Mouse (Mus musculus): ENCODE results near the gene Tyrobp. TPM values are rescaled to one million over a fixed set of nuclear protein-coding genes. Genes with fewer than 3 reads are reported as not detected.

Tyrobp gene
- total and polyA plus RNA-seq, 2 experiments from 2014 or later = 15.2 to 30.4 TPM

DNA sequence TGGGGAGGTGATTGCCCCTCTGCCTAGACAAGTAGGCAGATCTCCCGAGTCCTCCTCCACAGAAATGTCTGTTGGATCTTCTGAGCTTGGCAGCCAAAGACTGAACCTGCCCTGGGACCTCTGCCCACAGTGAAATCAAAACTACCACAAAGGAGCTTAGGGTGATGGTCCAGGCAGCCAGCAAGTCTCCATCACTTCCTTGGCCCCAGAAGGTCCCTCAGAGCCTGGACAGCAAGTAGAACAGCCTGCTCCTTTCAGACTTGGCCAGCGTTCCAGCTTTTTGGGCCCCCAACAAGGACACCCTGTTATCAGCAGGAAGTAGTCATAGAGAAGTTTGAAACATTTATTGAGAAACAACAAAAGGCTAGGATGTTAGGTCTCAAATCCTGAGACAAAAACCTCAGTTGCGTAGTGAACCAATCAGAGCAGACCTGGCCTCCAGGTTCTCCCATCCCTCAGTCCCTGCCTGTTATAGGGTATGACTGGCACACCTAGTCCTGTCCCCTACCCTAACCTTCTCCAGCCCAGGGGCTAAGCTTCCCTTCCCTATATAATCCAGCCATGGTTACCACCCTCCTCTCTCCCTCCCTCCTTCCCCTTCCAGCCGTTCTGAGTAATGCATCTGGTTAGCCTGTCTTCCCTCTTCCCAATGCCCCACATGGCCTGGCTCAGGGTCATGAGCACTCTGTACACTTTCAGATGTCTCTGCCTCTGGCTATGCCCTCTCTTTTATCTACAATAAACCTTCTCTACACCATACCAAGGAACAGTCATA, 20.6 kb upstream of the Tyrobp start:
- Histone ChIP-seq H3K4me3 (ENCODE audit: low read depth, low read length) (no peak overlapping the region), H3K4me2 (ENCODE audit: low read depth, low read length) (no peak overlapping the region), H3K9me3 (replicated peaks; ENCODE audit: control insufficient read depth, low read length) (no peaks in the 10 kb centered on the region), H3K36me3 (replicated peaks; ENCODE audit: control insufficient read depth, insufficient read depth, low read length) (no peaks in the 10 kb centered on the region), H3K27ac (ENCODE audit: low read depth) (peak overlapping the region; percentile 82; the same call in 1 of the 2 replicates), H3K27me3 (ENCODE audit: control insufficient read depth, insufficient read depth, low read length) (no peaks in the 10 kb centered on the region), H3K9ac (replicated peaks; ENCODE audit: low read depth, low read length) (no peak overlapping the region), H3K4me1 (ENCODE audit: control insufficient read depth, insufficient read depth) (no peaks in the 10 kb centered on the region)
- no peak for TF ChIP-seq CTCF (IDR thresholded peaks at IDR 0.05; ENCODE audit: low read depth)
- no peak for TF ChIP-seq EP300 (IDR thresholded peaks at IDR 0.05; ENCODE audit: low read depth)
- no peak for DNase-seq (ENCODE audit: low spot score)
- no peak for ATAC-seq (ENCODE audit: insufficient read depth, low read depth)
- 57% methylated on average over 4 of the region's 4 CpGs for WGBS

DNA sequence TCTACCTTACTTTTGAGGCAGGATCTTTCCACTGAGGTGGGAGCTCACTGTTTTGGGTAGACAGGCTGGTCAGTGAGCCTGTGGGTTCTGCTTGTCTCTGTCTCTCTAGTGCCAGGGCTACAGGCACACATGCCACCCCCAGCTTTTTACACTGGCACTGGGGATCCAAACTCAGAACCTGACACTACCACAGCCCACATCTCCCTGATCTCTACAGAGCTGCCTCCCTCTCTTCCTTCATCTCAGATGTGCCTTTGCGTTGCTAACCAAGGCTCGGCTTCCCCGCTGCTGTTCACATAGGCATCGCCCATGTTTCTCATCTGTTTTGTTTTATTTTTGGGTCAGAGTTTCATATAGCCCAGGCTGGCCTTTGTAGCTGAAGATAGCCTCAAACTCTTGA, 19.9 kb upstream of the Tyrobp start:
- no peak for TF ChIP-seq CTCF (IDR thresholded peaks at IDR 0.05; ENCODE audit: low read depth)
- TF ChIP-seq EP300 (IDR thresholded peaks at IDR 0.05; ENCODE audit: low read depth) = no peak
- H3K27me3 ChIP-seq (ENCODE audit: control insufficient read depth, insufficient read depth, low read length) = no peaks in the 10 kb centered on the region
- no peak for DNase-seq (ENCODE audit: low spot score)
- no peaks in the 10 kb centered on the region for H3K36me3 ChIP-seq (replicated peaks; ENCODE audit: control insufficient read depth, insufficient read depth, low read length)
- H3K27ac ChIP-seq (ENCODE audit: low read depth) = peak overlapping the region; percentile 82
- H3K4me3 ChIP-seq (ENCODE audit: low read depth, low read length) = no peak overlapping the region
- no peak for ATAC-seq (ENCODE audit: insufficient read depth, low read depth)
- peak overlapping the region; percentile 1; the same call in 1 of the 2 replicates for H3K4me2 ChIP-seq (ENCODE audit: low read depth, low read length)
- H3K9ac ChIP-seq (replicated peaks; ENCODE audit: low read depth, low read length) = no peak overlapping the region
- H3K9me3 ChIP-seq (replicated peaks; ENCODE audit: control insufficient read depth, low read length) = no peaks in the 10 kb centered on the region
- H3K4me1 ChIP-seq (ENCODE audit: control insufficient read depth, insufficient read depth) = no peaks in the 10 kb centered on the region
- WGBS = 84% methylated on average over 4 of the region's 4 CpGs

DNA sequence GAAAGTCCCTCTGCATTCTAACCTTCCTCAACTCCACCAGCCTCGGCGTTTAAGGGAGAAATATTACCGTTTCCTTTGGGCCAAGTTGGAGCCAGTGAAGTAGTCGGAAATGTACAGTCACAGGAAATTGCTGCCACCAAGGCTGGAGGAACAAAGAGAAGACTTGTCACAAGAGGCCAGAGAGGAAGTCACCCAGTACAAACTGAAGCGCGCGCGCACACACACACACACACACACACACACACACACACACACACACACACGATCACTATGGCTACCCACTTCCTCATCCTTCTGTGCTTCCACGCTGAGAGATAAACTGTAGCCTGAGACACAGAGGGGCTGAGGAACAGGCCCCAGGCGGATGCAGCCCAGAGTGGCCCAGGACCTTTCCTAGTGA, 19.2 kb upstream of the Tyrobp start:
- no peak overlapping the region for H3K4me3 ChIP-seq (ENCODE audit: low read depth, low read length)
- peak overlapping the region; percentile 1; the same call in 1 of the 2 replicates for H3K4me2 ChIP-seq (ENCODE audit: low read depth, low read length)
- H3K27ac ChIP-seq (ENCODE audit: low read depth) = peak overlapping the region; percentile 82
- H3K36me3 ChIP-seq (replicated peaks; ENCODE audit: control insufficient read depth, insufficient read depth, low read length) = no peaks in the 10 kb centered on the region
- H3K9me3 ChIP-seq (replicated peaks; ENCODE audit: control insufficient read depth, low read length) = no peaks in the 10 kb centered on the region
- ATAC-seq (ENCODE audit: insufficient read depth, low read depth) (peak; percentile 66), DNase-seq (ENCODE audit: low spot score) (peak; percentile 56)
- no peak overlapping the region for H3K9ac ChIP-seq (replicated peaks; ENCODE audit: low read depth, low read length)
- H3K4me1 ChIP-seq (ENCODE audit: control insufficient read depth, insufficient read depth) = no peaks in the 10 kb centered on the region
- TF ChIP-seq EP300 (IDR thresholded peaks at IDR 0.05; ENCODE audit: low read depth) (no peak), CTCF (IDR thresholded peaks at IDR 0.05; ENCODE audit: low read depth) (no peak)
- H3K27me3 ChIP-seq (ENCODE audit: control insufficient read depth, insufficient read depth, low read length) = no peaks in the 10 kb centered on the region
- 40% methylated on average over 11 of the region's 11 CpGs for WGBS

DNA sequence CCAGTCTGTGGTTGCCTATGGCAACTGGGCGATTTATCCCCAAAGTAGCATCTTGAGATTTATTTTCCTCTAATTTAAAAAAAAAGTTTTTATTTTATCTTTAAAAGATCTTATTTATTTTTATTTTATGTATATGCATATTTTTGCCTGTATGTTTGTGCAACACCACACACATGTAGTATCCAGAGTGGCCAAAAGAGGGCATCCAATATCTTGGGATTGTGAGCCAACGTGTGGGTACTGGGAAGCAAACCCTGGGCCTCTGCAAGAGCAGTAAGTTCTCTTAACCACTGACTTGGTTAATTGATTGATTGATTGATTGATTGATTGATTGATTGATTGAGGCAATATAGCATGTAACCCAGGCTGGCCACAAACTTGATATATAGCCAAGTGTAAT, 18.7 kb upstream of the Tyrobp start:
- WGBS = 33% methylated on average over 2 of the region's 2 CpGs

DNA sequence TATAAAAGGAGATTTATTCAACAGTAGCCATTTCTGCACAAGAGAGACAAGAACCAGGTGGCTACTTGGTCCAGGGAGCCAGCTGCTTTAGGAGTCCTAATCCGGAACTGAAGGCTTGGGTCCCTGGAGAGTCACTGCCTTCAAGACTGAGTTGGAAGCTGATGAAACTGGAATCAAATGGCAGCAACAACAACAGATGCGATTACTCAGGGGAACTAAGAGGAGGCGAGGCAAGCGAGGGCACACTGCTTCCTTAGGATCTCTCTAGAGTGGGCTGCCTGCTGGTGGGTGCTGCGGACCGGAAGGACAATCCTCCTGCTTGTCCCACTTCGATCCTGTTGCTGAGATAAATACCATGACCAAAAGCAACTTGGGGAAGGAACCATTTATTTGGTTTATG, 13.9 kb upstream of the Tyrobp start:
- WGBS = 42% methylated on average over 7 of the region's 7 CpGs
- Histone ChIP-seq H3K4me2 (ENCODE audit: low read depth, low read length) (no peak overlapping the region), H3K27ac (ENCODE audit: low read depth) (no peak overlapping the region), H3K9ac (replicated peaks; ENCODE audit: low read depth, low read length) (no peak overlapping the region), H3K9me3 (replicated peaks; ENCODE audit: control insufficient read depth, low read length) (no peaks in the 10 kb centered on the region), H3K27me3 (ENCODE audit: control insufficient read depth, insufficient read depth, low read length) (no peaks in the 10 kb centered on the region), H3K4me1 (ENCODE audit: control insufficient read depth, insufficient read depth) (no peaks in the 10 kb centered on the region), H3K36me3 (replicated peaks; ENCODE audit: control insufficient read depth, insufficient read depth, low read length) (no peaks in the 10 kb centered on the region), H3K4me3 (ENCODE audit: low read depth, low read length) (no peak overlapping the region)
- TF ChIP-seq EP300 (IDR thresholded peaks at IDR 0.05; ENCODE audit: low read depth) (no peak), CTCF (IDR thresholded peaks at IDR 0.05; ENCODE audit: low read depth) (no peak)
- DNase-seq (ENCODE audit: low spot score) (no peak), ATAC-seq (ENCODE audit: insufficient read depth, low read depth) (no peak)

More for the DNA sequence above, 18.7 kb upstream of the Tyrobp start:
- Histone ChIP-seq H3K27ac (ENCODE audit: low read depth) (peak overlapping the region; percentile 82; the same call in 1 of the 2 replicates), H3K4me2 (ENCODE audit: low read depth, low read length) (no peak overlapping the region), H3K9ac (replicated peaks; ENCODE audit: low read depth, low read length) (no peak overlapping the region), H3K36me3 (replicated peaks; ENCODE audit: control insufficient read depth, insufficient read depth, low read length) (no peaks in the 10 kb centered on the region), H3K4me1 (ENCODE audit: control insufficient read depth, insufficient read depth) (no peaks in the 10 kb centered on the region), H3K27me3 (ENCODE audit: control insufficient read depth, insufficient read depth, low read length) (no peaks in the 10 kb centered on the region), H3K4me3 (ENCODE audit: low read depth, low read length) (no peak overlapping the region), H3K9me3 (replicated peaks; ENCODE audit: control insufficient read depth, low read length) (no peaks in the 10 kb centered on the region)
- DNase-seq (ENCODE audit: low spot score) (no peak), ATAC-seq (ENCODE audit: insufficient read depth, low read depth) (no peak)
- no peak for TF ChIP-seq EP300 (IDR thresholded peaks at IDR 0.05; ENCODE audit: low read depth)
- TF ChIP-seq CTCF (IDR thresholded peaks at IDR 0.05; ENCODE audit: low read depth) = peak; percentile 16; the same call in 1 of the 2 replicates

All from heart, postnatal 0 days (tissue).